Mouse (Mus musculus) hindbrain, embryonic 13.5 days (tissue): ENCODE results near the gene Metrnl. TPM values are rescaled to one million over a fixed set of nuclear protein-coding genes. Genes with fewer than 3 reads are reported as not detected.

Experiments
- ATAC-seq: fragments of 200-750 bp; cut with Nextera tagmentation; 2 replicates; pipeline ENCODE4 v1.8.0; 2017; ENCODE audit warnings: moderate TSS enrichment; ENCODE audit not compliant: low FRiP score
- H3K27ac ChIP-seq: fragments of 300-500 bp; sonication (generic); 2 replicates; pipeline ENCODE4 v1.5.1; 2015; ENCODE audit warnings: inconsistent platforms, mild to moderate bottlenecking, moderate library complexity
- H3K27me3 ChIP-seq: fragments of 300-500 bp; sonication (generic); 2 replicates; pipeline ENCODE4 v1.6.1; 2015; ENCODE audit warnings: mild to moderate bottlenecking, inconsistent platforms
- H3K36me3 ChIP-seq: fragments of 300-500 bp; sonication (generic); 2 replicates; pipeline ENCODE4 v1.6.1; 2015; ENCODE audit warnings: mild to moderate bottlenecking, inconsistent platforms
- H3K4me1 ChIP-seq: fragments of 300-500 bp; sonication (generic); replicated peaks from 2 replicates; pipeline ENCODE4 v1.6.1; 2015; ENCODE audit warnings: inconsistent platforms
- H3K4me2 ChIP-seq: fragments of 300-500 bp; sonication (generic); 2 replicates; pipeline ENCODE4 v1.6.1; 2015; ENCODE audit warnings: inconsistent platforms, mild to moderate bottlenecking, moderate library complexity
- H3K4me3 ChIP-seq: fragments of 300-500 bp; sonication (generic); 2 replicates; pipeline ENCODE4 v1.5.1; 2015; ENCODE audit warnings: mild to moderate bottlenecking, inconsistent platforms
- H3K9ac ChIP-seq: fragments of 300-500 bp; sonication (generic); 2 replicates; pipeline ENCODE4 v1.6.1; 2015; ENCODE audit warnings: mild to moderate bottlenecking, inconsistent platforms
- H3K9me3 ChIP-seq: fragments of 300-500 bp; sonication (generic); 2 replicates; pipeline ENCODE4 v1.6.1; 2016; ENCODE audit warnings: inconsistent platforms
- WGBS: fragments of 180-500 bp; shearing (Covaris S2); methylation state at CpG from one replicate; pipeline ENCODE4 v1.1.7; 2015; 5-methylcytosine and 5-hydroxymethylcytosine counted together
- polyA plus RNA-seq: library from polyadenylated mRNA; unstranded; fragments of >200 nt; fragmentation: Nextera tagmentation; extraction: Ambion mirVana; gene quantifications from 2 replicates; pipeline ENCODE4 v1.2.1, GENCODE M21; 2015

Gene Metrnl
- polyA plus RNA-seq, 1 experiment from 2014 or later, result 15.9 TPM

DNA sequence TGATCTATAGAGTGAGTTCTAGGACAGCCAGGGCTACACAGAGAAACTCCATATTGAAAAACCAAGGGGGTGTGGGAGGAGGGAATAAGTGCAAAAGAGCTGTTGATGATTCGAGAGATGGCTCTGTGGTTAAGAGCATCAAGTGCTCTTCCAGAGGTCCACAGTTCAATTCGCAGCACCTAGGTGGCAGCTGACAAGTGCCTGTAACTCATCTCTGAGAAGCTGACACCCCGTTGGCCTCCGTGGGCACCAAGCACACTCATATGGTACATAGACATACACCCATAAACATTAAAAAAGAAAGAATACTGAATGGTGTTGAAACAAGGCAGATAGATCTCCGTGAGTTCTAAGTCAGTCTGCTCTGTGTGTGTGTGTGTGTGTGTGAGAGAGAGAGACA is 32.6 kb upstream of the Metrnl start:
- peaks cover 4% of the 10 kb centered on the region for H3K36me3 ChIP-seq
- no peak for ATAC-seq
- no peak overlapping the region for H3K4me2 ChIP-seq
- WGBS, result 94% methylated on average over 5 of the region's 5 CpGs
- H3K9ac ChIP-seq, result no peak overlapping the region
- H3K27me3 ChIP-seq, result no peaks in the 10 kb centered on the region
- H3K4me1 ChIP-seq, result peaks cover 11% of the 10 kb centered on the region
- H3K27ac ChIP-seq, result no peak overlapping the region
- H3K9me3 ChIP-seq, result no peaks in the 10 kb centered on the region
- H3K4me3 ChIP-seq, result no peak overlapping the region

DNA sequence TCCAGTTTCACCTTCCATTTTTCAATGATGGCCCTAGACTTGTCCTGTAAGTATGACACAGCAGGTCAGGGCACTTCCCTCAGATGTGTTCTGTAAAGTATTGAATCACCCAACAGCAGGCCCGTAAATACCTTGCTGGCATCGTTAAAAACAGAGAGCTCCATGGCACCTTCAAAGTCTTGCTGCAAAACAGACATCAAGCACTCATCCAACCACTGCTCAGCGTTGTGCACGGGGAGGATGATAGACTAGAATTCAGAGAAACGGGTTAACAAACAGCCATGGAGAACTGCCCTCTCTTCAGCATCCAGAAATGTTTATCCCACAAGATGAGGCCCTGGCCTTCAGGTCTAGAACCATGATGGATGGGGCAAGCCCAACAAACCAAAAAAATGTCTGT is 30.4 kb upstream of the Metrnl start:
- no peak overlapping the region for H3K4me2 ChIP-seq
- H3K27me3 ChIP-seq, result no peaks in the 10 kb centered on the region
- peaks cover 11% of the 10 kb centered on the region for H3K4me1 ChIP-seq
- no peak overlapping the region for H3K4me3 ChIP-seq
- no peaks in the 10 kb centered on the region for H3K9me3 ChIP-seq
- no peak overlapping the region for H3K9ac ChIP-seq
- WGBS, result 96% methylated on average over 5 of the region's 5 CpGs
- peaks cover 4% of the 10 kb centered on the region for H3K36me3 ChIP-seq
- ATAC-seq, result no peak
- H3K27ac ChIP-seq, result no peak overlapping the region

DNA sequence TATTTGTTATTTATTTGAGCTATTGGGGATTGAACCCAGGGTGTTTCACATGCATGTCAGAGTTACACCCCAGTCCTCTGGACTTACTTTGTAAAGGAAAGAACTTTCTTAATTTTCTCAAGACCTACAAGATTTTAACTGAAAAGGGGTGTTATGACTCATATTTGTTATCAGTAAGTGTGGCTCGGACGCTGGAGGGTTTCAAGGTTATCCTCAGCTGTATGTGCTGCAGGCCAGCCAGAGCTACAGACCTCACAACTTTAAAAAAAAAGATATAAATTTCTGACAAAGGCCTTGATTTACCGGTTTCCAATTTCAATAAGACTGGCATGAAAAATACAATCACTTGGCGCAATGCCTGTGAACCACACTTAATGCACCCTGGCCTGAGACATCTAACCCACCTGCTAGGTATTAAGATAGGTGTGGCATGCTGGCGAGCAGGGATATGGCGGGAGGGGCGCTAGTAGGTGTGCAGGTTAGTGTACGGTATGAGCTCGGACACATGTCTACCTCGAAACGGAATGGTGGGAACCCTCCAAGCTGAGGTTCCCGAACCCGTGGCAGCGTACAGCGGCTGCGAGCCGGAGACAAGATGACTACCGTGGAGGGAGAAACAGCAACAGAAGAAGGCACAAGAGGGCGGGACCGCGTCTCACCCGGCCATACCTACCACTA is 28.9 kb upstream of the Metrnl start:
- H3K9me3 ChIP-seq, result no peaks in the 10 kb centered on the region
- H3K9ac ChIP-seq, result peak overlapping the region; percentile 84
- ATAC-seq, result peak; percentile 82
- peaks cover 11% of the 10 kb centered on the region for H3K4me1 ChIP-seq
- peak overlapping the region; percentile 95 for H3K27ac ChIP-seq
- H3K4me2 ChIP-seq, result peak overlapping the region; percentile 77
- WGBS, result 4% methylated on average over 22 of the region's 22 CpGs
- H3K27me3 ChIP-seq, result no peaks in the 10 kb centered on the region
- peak overlapping the region; percentile 67 for H3K4me3 ChIP-seq
- peaks cover 4% of the 10 kb centered on the region for H3K36me3 ChIP-seq

DNA sequence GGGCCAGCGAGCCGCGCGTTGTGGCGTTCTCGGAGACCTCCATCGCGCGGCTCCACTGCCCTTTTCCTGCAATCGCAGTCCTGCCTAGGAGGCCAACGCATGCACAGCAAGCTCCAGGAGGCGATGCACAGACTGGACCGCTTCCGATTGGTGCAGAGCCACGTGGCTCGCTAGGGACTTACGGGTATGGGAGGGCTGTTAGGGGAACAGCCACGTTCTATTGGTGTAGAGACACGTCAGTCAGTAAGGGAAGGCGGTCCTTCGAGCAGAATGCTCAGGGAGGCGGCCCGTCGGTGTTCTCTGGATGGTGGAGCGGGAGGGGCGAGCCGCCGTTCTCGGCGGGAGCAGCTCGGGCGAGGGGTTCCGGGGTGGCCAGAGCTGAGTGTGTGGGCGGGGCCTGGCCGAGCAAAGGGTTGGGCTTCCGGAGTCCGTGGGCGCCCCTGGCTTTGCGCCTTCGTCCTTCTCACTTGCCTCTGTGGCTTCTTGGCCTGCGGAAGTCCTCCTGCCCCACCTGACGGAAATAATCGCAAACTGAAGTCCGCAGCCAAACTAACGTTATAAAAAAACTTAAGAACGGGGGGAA is 28.3 kb upstream of the Metrnl start, which contains the start of gene B3gntl1:
Gene B3gntl1 (minus strand): TSS at position 164 of the 583 bp plus-strand sequence.
- peak within 1 kb of the TSS; percentile 67 for H3K4me3 ChIP-seq
- peaks cover 11% of the 10 kb centered on the region for H3K4me1 ChIP-seq
- peak within 1 kb of the TSS; percentile 95 for H3K27ac ChIP-seq
- no peaks in the 10 kb centered on the region for H3K9me3 ChIP-seq
- under 1% methylated on average over 46 of the region's 46 CpGs for WGBS
- peak within 1 kb of the TSS; percentile 84 for H3K9ac ChIP-seq
- no peaks in the 10 kb centered on the region for H3K27me3 ChIP-seq
- H3K36me3 ChIP-seq, result peaks cover 4% of the 10 kb centered on the region
- ATAC-seq, result peak; percentile 100
- H3K4me2 ChIP-seq, result peak within 1 kb of the TSS; percentile 77

DNA sequence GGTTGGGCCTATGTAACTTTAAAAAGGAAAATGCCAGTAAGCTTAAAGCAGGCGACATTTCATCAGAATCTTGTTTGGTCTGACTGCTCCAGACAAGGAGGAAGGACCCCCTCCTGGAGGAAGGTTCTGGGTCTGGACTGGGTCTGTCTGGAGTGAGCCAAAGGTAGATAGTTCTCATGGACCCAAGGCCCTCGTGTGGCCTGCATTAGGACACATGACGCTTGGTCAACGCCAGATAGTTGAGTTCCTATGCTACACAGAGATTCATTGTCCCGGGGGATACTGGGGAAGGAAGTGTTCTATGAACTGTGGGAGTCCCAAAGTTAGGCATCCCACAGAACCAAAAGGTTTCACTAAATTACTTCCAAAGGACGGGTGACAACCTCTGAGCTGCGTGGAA is 27.7 kb upstream of the Metrnl start:
- 78% methylated on average over 7 of the region's 7 CpGs for WGBS
- Histone ChIP-seq H3K36me3 (peaks cover 1% of the 10 kb centered on the region), H3K4me2 (peak overlapping the region; percentile 77), H3K9ac (peak overlapping the region; percentile 70), H3K4me1 (peaks cover 11% of the 10 kb centered on the region), H3K27me3 (no peaks in the 10 kb centered on the region), H3K4me3 (peak overlapping the region; percentile 67), H3K9me3 (no peaks in the 10 kb centered on the region), H3K27ac (peak overlapping the region; percentile 83)
- peak; percentile 16; the same call in 1 of the 2 replicates for ATAC-seq

DNA sequence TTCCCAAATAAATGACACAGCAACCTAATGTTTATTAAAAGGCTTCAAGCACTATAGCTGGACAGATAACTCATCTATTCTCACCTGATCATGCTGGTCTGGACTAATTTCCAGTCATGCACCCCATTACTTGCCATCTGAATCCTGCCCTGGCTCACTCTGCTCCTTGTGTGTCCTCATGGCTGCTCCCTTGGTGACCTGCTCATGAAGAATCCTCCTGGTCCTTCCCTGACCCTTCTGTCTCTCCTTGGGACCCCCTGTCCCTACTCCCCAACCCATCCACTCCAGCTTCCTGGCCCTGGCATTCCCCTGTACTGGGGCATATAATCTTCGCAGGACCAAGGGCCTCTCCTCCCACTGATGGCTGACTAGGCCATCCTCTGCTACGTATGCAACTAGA is 24.5 kb upstream of the Metrnl start:
- Histone ChIP-seq H3K27ac (no peak overlapping the region), H3K4me1 (peaks cover 11% of the 10 kb centered on the region), H3K27me3 (no peaks in the 10 kb centered on the region), H3K4me3 (no peak overlapping the region), H3K36me3 (no peaks in the 10 kb centered on the region), H3K9ac (no peak overlapping the region), H3K4me2 (no peak overlapping the region), H3K9me3 (no peaks in the 10 kb centered on the region)
- ATAC-seq, result no peak
- WGBS, result 95% methylated on average over 2 of the region's 2 CpGs

DNA sequence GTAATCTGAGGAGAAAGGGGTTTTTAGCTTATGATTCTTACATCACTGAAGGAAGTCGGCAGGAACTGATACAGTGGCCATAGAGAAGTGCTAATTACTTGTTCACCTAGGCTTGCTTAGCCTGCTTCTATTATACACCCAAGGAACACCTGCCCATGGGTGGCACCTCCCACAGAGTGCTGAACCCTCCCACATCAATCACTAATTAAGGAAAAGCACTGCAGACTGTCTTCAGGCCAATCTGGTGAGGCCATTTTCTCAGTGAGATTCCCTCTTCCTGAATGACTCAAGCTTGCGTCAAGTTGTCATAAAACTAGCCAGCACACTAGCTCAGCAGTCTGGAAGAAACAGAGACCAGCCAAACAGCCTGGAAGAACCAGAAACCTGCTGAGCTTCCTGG is 21.8 kb upstream of the Metrnl start:
- ATAC-seq, result no peak
- H3K9me3 ChIP-seq, result no peaks in the 10 kb centered on the region
- no peaks in the 10 kb centered on the region for H3K27me3 ChIP-seq
- no peak overlapping the region for H3K9ac ChIP-seq
- no peak overlapping the region for H3K4me2 ChIP-seq
- no peaks in the 10 kb centered on the region for H3K4me1 ChIP-seq
- H3K36me3 ChIP-seq, result no peaks in the 10 kb centered on the region
- no peak overlapping the region for H3K4me3 ChIP-seq
- WGBS, result 85% methylated on average over 2 of the region's 2 CpGs
- H3K27ac ChIP-seq, result no peak overlapping the region

DNA sequence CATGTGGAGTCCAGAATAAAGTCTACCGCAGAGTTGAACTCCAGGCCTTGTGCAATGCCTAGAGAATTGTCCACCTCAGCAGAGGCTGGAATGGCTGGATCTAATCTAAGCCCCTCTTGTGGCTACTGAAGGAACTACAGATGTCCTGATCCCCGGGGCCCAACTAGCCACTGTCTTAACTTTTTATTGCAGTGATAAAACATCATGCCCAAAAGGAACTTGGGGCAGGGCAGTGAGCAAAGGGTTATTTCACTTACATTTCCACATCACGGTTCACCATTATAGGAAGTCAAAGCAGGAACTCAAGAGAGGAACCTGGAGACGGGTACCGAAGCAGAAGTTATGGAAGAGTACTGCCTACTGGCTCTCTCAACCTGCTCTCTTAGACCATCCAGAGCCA is 20.6 kb upstream of the Metrnl start:
- ATAC-seq, result no peak
- Histone ChIP-seq H3K4me1 (no peaks in the 10 kb centered on the region), H3K9ac (no peak overlapping the region), H3K9me3 (no peaks in the 10 kb centered on the region), H3K27ac (no peak overlapping the region), H3K27me3 (no peaks in the 10 kb centered on the region), H3K4me2 (no peak overlapping the region), H3K4me3 (no peak overlapping the region), H3K36me3 (no peaks in the 10 kb centered on the region)
- 73% methylated on average over 5 of the region's 5 CpGs for WGBS

DNA sequence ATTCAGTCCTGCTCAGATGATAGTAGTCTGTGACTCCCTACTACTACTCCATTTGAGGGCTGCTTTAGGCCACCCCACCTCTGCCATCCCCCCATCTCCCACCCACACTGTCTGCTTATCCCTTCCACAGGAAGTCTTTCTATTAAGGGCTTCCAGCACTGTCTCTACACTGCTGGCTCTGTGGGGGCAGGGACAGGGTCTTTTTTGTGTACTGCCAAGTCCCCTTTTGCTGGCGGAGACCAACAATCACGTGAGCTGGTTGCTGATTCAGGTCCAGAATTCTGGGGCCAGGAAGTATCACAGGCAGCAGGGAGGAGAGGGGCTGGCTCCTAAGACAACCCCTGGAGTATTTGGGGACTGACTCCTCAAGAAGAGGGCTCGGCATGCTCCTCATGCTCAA is 18.1 kb upstream of the Metrnl start:
- Histone ChIP-seq H3K27ac (no peak overlapping the region), H3K4me1 (no peaks in the 10 kb centered on the region), H3K9me3 (no peaks in the 10 kb centered on the region), H3K4me3 (no peak overlapping the region), H3K4me2 (no peak overlapping the region), H3K27me3 (no peaks in the 10 kb centered on the region), H3K9ac (no peak overlapping the region), H3K36me3 (no peaks in the 10 kb centered on the region)
- 0 out of 2 replicates have a peak, but pooled peaks have one; percentile 28 for ATAC-seq
- 67% methylated on average over 3 of the region's 3 CpGs for WGBS

DNA sequence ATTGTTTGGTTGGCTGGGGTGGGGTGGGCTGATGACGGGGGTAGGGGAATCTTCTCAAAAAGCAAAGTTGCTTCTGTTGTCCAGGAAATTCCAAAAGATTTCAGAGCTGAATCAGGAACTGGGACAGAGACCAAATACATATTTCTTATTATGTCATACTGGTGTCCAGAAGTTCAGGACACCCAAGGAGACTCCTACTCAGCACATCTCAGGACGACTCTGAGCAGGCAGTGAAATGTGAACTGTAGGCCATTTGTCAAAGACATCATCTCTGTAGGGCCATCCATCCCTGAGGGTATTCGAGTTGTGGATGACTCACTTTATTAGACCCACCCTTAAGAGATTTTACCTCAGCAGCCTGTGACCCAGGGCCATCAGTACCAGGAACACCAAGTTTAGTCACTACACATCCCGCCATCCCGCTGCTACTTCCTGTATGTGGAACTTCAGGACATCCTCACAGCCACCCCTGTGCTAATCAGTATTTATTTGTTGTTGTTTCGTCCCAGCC is 15.8 kb upstream of the Metrnl start:
- H3K27me3 ChIP-seq, result no peaks in the 10 kb centered on the region
- WGBS, result 79% methylated on average over 6 of the region's 6 CpGs
- no peak for ATAC-seq
- H3K4me1 ChIP-seq, result no peaks in the 10 kb centered on the region
- H3K9me3 ChIP-seq, result no peaks in the 10 kb centered on the region
- H3K9ac ChIP-seq, result no peak overlapping the region
- H3K36me3 ChIP-seq, result no peaks in the 10 kb centered on the region
- H3K4me3 ChIP-seq, result no peak overlapping the region
- no peak overlapping the region for H3K27ac ChIP-seq
- H3K4me2 ChIP-seq, result no peak overlapping the region

DNA sequence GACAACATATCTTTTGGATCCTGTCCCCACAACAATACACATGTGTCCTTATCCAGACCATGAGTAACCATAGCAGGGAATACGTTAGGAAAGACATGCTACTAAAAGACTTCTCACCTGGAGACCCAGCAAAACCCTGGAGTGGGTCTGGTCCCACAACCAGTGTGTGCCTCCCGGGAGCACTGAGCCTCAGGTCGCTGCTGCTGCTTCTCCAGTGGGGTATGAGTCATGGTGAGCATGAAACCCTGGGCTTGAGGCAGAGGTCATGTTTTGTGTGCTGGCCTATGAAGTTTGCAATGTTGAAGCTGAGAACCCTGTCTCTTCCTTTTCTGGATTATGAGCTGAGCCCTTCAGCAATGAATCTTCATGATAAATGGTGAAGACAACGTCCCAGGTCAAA is 15.3 kb upstream of the Metrnl start:
- H3K9ac ChIP-seq, result no peak overlapping the region
- no peak overlapping the region for H3K27ac ChIP-seq
- WGBS, result 79% methylated on average over 4 of the region's 4 CpGs
- no peak for ATAC-seq
- H3K4me1 ChIP-seq, result no peaks in the 10 kb centered on the region
- no peak overlapping the region for H3K4me2 ChIP-seq
- no peaks in the 10 kb centered on the region for H3K9me3 ChIP-seq
- H3K4me3 ChIP-seq, result no peak overlapping the region
- H3K27me3 ChIP-seq, result no peaks in the 10 kb centered on the region
- no peaks in the 10 kb centered on the region for H3K36me3 ChIP-seq

DNA sequence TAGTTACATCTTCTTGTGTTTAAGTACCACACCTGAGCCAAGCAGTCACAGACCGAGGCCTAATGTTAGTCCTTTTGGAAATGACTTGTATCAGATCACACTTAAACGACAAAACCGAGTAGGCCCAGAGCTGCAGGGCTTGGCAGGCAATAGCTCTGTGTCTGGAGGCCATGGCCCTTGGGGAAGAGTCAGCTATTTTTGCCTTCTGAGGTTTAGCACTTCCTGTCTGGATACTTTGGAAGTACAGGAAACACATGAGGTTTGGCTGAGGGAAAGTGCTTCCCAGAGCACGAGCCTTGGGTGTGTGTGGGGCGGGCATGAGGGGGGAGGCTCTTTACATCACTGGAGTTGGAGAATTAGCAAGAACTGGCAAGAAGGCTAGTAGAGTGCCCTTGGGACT is 14.7 kb upstream of the Metrnl start:
- H3K4me3 ChIP-seq, result no peak overlapping the region
- no peak overlapping the region for H3K9ac ChIP-seq
- WGBS, result 86% methylated on average over 5 of the region's 5 CpGs
- no peak overlapping the region for H3K4me2 ChIP-seq
- no peaks in the 10 kb centered on the region for H3K4me1 ChIP-seq
- H3K27ac ChIP-seq, result no peak overlapping the region
- H3K9me3 ChIP-seq, result no peaks in the 10 kb centered on the region
- H3K36me3 ChIP-seq, result no peaks in the 10 kb centered on the region
- no peaks in the 10 kb centered on the region for H3K27me3 ChIP-seq
- ATAC-seq, result no peak

DNA sequence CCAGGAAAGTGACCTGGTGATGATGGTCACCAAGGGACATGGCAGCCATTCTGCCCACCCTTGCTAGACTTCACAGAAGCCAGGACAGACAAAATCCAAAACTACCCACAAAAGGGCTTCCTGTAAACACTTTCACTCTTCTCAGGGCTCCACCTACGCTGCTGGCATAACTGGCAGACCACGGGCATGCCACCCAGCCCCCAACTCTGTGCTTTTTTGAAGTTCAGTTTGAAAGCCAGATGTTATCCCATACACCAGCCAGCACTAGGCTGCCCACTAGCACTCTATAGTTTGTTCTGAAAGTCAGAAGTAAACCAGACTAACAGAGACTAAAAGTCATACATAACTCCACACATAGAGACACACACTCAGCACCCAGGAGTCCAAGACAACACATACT is 13.3 kb upstream of the Metrnl start:
- Histone ChIP-seq H3K27ac (no peak overlapping the region), H3K9me3 (no peaks in the 10 kb centered on the region), H3K4me3 (no peak overlapping the region), H3K4me1 (no peaks in the 10 kb centered on the region), H3K9ac (no peak overlapping the region), H3K36me3 (no peaks in the 10 kb centered on the region), H3K27me3 (no peaks in the 10 kb centered on the region), H3K4me2 (no peak overlapping the region)
- ATAC-seq, result no peak
- 88% methylated on average over 2 of the region's 2 CpGs for WGBS
